Mouse (Mus musculus) spleen, postnatal 14 days (tissue): ENCODE data around the gene Rpl18.

ENCODE experiments used
- DNase-seq, 2 experiments: peaks; one replicate each; pipeline ENCODE4 v3.0.0; 2021 to 2022; ENCODE audit warnings: low spot score in 2 of 2

Gene Rpl18

DNA sequence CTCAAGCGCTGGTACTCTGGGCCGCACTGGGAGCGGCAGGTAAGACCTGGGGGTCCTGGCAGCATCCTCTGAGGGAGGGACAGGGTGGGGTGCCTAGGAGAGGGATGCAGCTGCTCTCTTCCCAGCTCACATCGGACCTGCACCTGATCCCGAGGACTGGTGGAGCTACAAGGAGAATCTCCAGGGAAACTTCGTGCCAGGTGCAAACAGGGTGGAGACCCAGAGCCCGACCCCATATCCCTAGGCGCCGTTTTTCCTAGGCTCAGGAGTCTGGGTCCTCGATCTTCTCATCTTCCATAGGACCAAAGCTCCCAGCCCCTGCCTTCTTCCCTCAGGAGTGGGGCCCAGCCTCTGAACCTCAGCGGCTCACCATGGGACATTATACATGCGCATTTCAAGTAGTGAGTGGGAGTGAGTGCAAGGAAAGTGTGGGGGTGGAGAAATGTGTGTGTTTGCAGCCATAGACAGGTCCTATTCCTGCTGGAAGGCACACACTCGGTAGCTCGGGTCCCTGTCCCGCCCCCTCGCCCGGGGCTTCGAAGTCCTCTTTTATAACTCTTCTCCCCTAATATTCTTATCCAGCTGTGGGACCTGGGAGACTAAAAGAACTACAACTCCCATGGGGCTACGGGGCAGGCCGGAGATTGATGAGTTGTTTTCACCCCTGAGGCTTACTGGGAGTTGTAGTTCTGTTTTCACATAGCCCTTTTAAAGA lies 14.8 kb upstream of the Rpl18 start:
- DNase-seq = no peak

DNA sequence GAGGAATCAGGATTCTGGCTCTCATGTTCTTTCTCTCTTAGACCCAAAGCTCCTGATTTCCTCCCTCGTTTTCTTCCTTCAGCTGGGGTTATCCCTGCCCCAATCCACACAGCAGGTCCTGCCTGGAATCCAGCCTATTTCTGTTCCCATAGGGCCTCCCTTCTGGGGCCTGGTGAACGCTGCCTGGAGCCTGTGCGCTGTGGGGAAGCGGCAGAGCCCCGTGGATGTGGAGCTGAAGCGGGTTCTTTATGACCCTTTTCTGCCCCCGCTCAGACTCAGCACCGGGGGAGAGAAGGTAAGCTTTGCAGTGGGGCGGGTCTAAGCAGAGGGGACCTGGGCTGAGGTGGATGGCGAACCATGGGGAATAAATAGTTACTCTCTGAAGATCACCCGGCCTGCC lies 14.2 kb upstream of the Rpl18 start:
- no peak for DNase-seq

DNA sequence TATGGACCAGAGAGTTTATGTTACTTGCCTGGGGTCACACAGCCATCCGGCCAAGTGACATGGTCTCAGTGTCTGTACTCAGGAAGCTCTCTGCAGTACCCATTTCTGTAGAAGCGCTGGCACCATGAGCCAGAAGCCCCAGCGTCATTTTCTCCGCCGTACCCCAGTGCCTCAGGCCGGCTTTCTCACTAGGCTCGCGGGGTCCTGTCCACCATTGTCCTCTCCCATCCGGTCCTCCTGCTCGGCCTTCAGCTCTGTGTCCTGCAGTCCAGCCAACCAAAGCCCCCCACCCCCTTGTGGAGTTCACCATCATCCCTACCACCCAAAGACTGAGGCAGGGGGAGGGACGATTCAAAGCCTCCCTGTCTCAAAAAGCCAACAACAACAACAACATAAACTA lies 13.7 kb upstream of the Rpl18 start:
- DNase-seq = no peak

DNA sequence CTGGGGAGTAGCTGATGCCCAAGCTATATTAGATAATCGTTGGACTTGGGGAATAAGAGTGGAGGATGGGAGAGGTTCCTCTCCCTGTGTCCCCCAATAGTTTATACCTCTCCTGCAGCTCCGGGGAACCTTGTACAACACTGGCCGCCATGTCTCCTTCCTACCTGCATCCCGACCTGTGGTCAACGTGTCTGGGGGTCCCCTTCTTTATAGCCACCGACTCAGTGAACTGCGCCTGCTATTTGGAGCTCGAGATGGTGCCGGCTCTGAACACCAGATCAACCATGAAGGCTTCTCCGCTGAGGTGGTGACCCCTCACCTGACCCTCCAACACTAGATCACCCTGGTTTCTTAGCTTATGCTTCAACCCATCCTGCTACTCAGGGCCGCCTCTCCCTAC lies 12.9 kb upstream of the Rpl18 start:
- no peak for DNase-seq

DNA sequence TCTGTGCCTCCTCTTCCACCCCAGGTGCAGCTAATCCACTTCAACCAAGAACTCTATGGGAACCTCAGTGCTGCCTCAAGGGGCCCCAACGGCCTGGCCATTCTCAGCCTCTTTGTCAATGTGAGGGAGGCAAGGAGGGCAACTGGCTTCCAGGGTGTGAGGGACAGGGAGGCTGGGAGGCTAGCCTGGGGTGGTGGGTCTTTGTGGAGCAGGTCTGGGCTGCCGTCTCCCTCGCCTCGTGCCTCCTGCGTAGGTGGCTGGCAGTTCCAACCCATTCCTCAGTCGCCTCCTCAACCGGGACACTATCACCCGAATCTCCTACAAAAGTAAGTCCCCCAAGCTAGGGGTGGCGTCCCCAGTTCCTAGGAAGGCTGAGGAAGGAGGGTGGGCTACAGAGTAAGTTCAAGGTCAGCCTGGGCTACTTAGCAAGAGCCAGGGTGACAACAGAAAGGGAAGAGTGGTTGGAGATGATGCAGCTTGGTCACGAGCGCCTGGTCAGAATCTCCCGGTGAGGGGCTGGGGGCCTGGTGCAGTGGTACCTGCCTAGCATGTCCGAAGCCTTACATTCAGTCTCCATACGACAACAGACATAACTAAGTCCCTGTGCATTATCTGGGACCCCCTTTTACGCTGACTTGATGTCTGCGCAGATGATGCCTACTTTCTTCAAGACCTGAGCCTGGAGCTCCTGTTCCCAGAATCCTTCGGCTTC lies 12.3 kb upstream of the Rpl18 start:
- no peak for DNase-seq

DNA sequence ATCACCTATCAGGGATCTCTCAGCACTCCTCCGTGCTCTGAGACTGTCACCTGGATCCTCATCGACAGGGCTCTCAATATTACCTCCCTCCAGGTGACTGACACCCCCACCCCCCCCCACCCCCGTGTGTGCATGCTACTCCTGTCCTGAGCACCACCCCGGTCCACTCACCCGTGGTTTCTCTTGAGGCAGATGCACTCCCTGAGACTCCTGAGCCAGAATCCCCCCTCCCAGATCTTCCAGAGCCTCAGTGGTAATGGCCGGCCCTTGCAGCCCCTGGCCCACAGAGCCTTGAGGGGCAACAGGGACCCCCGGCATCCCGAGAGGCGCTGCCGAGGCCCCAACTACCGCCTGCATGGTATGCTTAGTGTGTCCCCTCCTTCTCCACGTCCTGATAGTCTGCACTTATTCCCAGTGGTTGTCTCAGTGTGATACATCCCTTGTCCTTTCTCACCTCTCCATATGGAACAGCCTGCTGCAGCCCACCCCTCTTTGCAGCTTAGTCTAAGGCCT lies 11.7 kb upstream of the Rpl18 start:
- DNase-seq = no peak

DNA sequence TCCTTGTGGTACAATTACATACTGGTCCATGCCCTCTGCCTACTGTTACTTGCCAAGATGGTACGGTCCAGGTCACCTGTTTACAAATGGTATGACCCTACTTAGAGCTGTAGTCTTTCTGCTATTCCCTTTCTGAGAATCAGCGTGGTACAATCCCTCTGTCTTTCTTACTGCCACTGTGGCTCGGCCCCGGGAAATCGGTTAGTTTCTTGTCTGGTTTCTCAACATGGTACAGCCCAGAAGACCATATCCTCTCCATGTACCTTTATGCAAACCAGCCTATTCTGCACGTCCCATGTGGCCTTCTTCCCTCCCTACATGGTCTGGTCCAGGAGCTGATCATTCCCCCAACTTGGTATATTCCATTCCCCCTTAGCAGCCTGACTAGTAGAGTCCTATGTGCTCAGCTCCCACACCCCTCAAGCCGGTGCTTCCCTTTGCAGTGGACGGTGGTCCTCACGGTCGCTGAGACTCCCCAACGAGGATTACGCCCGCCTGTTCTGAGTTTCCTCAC lies 11.2 kb upstream of the Rpl18 start:
- DNase-seq = peak in 1 of 2 experiments; percentile 39

DNA sequence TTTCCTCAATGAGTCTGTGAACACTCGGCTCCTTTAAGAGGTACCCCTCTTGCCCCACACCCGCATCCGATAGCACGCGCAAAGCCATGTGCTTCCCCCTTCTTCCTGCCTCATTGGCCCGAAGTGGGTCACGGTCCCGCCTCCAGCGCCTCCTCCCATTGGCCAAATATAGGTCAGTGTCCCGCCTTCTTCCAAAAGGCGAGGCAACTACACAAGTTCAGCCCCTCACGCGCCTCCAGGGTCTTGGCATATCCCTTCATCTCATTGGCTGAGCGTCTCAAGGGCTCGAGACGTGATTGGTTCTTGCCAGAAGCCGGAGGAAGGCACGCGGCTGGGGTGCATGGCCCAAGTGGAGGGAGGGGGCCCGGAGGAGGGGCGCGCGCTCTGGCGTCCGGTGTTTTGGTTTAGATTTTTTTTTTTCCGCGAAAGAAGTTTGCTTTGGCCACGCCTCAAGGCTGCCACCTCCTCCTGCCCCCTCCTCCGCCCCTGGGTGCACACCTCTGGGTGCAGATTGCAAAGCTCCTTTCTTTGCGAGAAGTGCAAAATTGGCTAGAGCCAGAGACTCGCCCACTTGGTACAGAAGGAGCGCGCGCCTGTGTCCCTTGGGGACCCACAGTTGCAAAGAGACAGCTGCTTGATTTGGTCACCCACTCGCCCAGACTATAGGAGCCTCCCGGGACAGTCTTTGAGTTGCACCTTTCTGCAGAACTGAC lies 10.4 kb upstream of the Rpl18 start, which contains the start of gene Dbp:
Gene Dbp (plus strand): TSS at position 359 of the 713 bp plus-strand sequence.
- DNase-seq = peak; percentile 84 to 90

DNA sequence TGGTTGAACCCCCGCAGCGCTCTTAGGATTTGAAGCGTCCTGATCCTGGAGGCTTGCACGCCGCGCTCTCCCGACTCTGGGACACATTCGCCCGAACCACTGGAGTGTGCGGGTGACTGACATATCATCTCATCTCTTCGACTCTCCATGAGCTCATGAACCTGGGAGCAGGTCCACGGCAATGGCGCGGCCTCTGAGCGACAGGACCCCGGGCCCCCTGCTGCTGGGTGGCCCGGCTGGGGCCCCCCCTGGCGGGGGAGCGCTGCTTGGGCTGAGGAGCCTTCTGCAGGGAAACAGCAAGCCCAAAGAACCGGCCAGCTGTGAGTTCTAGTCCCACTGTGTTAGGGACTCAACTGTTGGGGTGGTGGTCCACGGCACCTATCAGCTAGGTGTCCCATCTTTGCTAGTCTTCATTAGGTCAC lies 9.8 kb upstream of the Rpl18 start:
- DNase-seq = no peak

DNA sequence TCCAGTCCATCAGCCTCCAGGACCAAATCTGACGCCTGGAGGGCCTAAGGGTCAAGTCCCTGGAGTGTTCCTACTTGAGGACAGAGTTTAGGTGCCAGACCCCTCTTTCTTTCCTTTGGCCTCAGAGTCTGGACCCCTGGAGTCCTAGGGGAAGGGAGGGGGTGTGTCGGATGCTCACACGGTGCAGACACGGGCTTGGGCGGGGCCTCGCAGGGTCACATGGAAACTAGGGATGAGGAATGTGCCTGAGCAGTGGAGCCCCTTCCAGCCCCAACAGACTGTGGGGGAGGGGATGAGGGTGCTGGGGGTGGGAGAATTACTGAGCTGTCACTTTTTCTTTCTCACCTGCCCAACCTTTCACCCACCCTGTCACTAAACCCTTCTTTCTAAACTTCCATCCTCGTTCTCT lies 9.4 kb upstream of the Rpl18 start:
- no peak for DNase-seq

DNA sequence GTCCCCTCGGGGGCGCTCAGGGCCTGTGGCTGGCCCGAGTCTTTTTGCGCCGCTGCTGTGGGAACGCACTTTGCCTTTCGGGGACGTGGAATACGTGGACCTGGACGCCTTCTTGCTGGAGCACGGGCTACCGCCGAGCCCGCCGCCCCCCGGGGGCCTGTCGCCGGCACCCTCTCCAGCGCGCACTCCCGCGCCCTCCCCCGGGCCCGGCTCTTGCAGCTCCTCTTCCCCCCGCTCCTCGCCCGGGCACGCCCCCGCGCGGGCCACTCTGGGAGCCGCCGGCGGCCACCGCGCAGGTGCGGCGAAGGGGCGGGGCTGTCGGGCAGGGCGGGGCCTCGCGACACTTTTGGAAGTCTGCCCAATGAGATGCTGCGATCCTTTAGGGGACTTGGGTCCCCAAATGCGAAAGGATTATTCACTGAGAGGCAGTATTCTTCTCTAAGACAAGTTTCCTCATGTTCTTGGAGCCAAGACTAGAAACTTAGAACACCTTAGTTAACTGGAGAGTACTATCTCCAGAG lies 8.5 kb upstream of the Rpl18 start:
- peak; percentile 69 to 82 for DNase-seq

DNA sequence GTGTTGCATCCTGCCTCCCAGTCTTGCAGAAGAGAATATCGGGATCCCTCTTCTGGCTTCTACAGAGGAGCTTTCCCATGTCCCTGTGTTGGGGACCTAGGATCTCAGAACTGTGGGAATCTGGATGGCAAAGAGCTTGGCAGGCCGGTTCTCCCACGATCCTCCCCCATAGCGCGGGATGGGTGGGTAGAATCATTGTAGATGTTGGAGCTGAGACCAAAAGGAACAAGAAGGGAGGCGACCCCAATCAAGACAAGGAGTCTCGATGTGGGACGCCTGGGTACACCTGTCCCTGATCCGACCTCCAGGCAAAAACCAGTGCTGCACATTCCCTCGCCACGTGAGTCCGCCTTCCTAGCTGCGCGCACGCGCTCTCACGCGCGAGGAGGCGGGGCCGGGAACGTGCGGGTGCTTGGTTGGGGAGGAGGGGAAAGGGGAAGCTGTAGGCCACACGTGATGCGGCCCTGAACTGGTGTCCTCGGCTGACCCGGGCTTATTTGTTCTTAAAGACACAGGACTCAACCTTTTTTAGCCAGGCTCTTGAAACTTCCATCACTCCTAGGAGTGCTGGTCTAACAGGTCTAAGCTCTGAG lies 7.8 kb upstream of the Rpl18 start:
- peak; percentile 75 to 85 for DNase-seq

DNA sequence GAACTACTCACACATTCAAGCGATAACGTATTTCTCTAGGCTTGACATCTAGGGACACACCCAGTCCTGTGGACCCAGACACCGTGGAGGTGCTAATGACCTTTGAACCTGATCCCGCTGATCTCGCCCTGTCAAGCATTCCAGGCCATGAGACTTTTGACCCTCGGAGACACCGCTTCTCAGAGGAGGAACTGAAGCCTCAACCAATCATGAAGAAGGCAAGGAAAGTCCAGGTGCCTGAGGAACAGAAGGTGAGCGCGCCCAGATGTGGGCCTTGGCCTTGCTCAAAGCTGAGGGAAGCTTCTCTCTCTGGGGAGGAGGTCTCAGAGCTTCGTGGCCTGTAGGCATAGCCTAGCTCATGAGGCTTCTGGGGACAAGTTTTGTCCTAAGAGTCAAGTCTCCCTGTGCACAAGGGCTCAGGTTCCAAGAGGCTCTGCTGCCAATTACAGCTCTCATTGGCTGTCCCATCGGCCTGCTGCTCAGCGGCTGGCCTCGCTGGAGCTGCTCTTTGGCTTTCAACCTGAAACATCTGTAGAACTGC lies 7.0 kb upstream of the Rpl18 start:
- no peak for DNase-seq

DNA sequence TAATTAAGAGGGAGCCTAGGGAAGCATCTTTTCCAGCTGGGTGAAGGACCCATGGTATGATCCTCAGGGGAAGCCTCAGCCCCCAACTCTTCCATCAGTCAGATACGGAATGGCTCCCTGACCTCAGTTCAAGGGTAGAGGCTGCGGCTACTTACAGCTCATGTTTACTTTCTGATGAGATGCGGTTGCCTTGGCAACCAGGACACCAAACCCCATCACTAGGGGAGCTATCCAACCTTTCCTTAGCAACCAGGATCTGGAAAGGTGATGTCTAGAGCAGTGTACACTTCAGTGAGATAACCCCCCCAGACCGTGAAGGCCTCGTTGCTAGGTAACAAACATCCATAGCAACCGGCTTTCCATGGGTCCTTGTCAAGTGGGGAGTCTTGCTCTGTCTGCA lies 6.2 kb upstream of the Rpl18 start:
- DNase-seq = no peak

DNA sequence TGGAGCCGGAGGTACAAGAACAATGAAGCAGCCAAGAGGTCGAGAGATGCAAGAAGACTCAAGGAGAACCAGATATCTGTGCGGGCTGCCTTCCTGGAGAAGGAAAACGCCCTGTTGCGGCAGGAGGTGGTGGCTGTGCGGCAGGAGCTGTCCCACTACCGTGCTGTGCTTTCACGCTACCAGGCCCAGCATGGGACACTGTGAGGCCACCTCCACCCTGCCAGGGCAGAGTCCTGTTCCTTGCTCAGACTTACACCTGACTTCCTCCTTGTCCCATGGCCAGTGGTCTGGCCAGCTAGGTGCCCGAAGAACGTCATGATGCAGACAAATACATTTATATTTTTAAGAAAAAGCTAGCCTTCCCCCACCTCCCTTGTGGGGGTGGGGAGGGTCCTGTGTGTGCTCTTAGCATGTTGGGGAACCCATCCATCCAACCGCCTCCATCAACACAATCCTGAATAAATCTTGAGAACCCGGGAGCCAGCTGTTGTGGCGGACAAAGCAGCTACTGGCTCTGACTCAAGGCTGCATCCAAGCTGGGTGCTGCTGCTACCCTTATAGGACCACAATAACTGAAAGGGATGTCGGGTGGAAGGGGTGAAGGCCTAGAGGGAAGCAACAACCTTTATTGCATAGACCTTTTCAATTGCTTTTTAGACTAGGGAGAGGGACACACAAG lies 5.4 kb upstream of the Rpl18 start:
- DNase-seq = no peak

DNA sequence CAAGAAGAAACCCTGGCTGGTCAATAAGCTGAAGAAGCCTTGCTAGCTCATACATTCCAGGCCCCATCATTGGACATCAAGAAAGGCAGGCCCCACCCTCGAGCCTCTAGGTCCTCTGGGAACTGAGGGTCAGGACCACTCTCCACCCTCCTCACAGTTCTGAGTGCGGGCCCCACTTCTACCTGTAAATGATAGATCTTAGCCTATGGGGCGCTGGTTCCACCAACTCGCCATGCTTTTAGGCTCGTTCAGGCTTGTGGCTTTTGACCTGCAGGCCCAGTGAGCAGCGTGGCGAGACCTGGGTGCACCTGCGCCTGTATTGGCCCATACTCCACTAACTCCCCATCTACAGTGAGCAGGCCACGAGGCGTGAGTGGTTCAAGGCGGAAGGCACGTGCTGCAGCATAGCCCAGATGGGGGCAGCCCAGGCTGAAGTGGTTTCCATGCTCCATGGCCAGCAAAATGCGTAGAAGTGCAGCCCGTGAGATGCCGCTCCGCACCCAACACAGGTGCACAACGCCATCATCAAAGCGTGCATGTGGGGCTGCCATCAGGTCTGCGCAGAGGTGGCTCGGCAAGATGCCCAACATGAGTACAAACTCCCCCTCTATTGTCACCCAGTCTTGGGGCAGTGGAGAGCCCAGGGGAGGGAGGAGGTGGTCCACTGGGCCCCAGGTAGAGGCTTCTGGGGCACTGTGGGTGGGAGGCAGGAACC lies 4.6 kb upstream of the Rpl18 start:
- DNase-seq = no peak

DNA sequence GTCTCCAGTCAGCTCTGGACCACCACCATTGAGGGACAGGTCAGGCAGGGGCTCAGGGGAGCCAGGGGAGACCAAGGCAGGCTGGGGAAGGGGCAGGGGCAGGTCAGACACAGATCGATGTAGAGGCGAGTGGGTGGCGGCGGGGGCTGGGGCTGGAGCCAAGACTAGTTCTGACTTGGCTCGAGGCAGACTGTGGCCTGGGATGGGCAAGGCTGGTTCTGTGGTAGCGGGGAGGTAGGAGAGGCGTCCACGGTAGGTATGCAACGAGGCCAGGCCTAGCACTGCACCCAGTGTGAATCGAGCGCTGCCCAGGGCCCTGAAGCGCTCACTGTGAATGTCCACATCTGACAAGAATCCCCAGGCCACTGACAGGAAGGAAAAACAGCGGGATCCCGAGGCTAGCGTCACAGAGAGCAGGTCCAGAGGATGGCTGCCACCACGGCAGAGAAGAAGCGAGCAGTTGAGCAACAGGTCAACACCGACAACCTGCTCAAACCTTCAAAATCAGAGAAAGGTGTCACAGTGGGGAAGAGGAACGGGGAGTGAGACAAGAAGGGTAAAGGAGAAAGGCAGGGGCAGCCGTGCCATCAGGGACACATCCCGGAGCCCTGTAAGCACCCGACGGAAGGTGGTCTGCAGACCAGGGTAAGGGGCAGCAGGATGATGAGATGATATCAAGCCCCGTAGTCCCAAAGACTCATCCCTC lies 3.8 kb upstream of the Rpl18 start:
- DNase-seq = no peak

DNA sequence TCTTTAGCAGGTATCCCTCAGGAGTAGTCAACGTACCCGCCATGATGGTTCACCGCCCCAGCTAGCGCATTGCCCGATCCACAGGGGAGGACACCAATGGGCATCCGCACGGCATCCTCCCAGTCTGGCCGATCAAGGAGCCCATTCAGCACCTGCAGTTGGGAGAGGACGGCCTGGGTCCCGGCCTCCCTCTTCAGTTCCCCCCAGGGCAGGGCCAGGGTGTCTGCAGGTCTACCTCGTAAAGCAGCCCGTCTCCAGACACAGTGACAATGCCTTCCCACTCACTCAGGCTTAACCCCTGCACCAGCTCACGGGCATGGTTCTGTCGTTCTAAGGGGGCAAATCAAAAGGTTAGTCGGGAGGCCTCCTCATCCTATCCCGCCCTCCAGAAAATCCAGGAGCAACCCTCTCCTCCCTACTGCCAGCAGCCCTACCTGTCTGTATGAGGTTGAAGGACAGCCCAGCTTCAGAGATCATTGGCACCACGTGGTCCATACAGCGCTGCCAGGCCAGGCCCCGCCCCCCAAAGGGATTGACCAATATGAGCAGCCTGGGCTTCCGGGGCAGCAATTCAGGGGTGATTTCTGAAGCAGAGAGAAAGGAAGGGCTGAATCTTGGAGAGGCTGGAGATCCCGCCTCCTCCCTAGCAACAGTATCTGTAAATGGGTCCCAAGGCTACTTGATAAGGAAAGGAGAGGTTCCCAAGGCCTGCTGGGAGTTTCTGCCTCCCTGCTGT lies 3.1 kb upstream of the Rpl18 start:
- no peak for DNase-seq

DNA sequence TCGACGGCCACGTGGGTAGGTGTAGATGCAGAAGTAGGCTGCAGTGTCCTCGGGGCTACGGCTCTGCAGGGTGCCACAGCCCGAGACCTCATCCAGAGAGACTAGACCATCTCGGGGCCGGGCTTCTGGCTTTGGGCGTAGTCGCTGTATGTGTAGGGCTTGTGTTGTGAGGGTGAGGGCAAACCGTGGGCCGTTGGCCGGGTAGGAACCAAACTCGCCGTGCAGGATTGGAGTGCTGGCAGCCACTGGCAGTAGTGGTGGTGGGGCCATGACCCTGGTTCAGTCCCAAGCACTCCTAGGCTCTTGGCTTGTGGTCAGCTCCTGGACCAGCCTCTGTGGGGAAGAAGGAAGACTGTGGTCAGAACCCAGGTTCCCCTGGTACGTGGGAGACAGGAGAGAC lies 1.9 kb upstream of the Rpl18 start:
- DNase-seq = no peak
